Mouse (Mus musculus): Measurements from ENCODE around the gene Samd4.

DNA sequence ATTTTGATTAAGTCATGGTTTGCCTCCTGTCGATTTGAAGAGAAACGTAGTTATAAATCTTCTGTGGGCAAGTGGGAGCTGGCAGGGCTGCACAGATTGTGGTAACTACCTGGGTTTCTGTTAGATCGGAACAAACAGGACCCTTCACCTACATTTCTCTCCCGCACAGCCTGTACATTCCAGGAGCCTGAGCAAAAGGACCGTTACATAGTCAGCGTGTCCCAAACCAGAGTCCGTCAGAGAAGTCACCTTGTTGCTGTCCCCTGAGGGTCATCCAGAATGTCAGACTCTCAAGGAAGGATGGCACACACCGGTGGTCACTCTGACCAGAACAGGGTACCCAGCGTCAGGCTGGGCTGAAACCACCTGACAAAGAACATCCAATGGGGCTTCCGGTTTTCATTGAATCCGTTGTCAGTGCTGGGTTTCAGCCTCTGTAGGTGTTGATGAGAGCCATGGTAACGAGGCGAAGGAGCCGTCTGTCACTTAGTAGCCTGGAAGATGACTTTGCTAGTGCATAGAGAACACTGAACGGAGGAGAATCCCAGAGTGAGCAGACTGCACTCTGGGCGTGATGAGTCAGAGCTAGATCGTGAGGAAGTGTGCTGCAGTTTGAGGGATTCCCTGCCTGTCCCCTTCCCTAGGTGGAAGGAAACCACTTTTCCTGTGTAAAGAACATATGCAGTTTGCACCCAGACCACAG lies 98.2 kb downstream of the Samd4 start:
- TF ChIP-seq CTCF (IDR thresholded peaks at IDR 0.05; ENCODE audit: low read depth, low read length) (no peak), TAL1 (conservative IDR thresholded peaks at IDR 0.05; ENCODE audit: low read depth, low read length) (no peak), GATA1 (IDR thresholded peaks at IDR 0.05; ENCODE audit: borderline replicate concordance, low read length) (no peak), POLR2AphosphoS5 (IDR thresholded peaks at IDR 0.05; ENCODE audit: insufficient replicate concordance, low read depth, low read length) (no peak), GATA2 (IDR thresholded peaks at IDR 0.05; ENCODE audit: borderline replicate concordance, low read depth, low read length) (no peak)

Data from G1E (cell line).